Mouse (Mus musculus) left cerebral cortex, adult 2 months (tissue): ENCODE measurements at regions not wholly inside any gene's neighbourhood (a gene's known extent, or its start where the extent isn't known, plus 50 kb on each side); places are given as distances from the start of the nearest gene placed in this dataset.

ENCODE experiments used
- DNase-seq, 2 experiments: peaks; one replicate each; pipeline ENCODE4 v3.0.0; 2021 to 2022; ENCODE audit warnings: low spot score in 2 of 2, mixed read lengths in 1 of 2; ENCODE audit errors: extremely low spot score in 1 of 2
- H3K27ac ChIP-seq: fragments of 200-600 bp; 2 replicates; pipeline ENCODE4 v1.8.1; 2022
- H3K4me3 ChIP-seq: fragments of 200-600 bp; 2 replicates; pipeline ENCODE4 v1.8.1; 2022
- CTCF ChIP-seq: fragments of 200-600 bp; IDR thresholded peaks from 2 replicates; pipeline ENCODE4 v1.8.1; 2022; ENCODE audit warnings: antibody characterized with exemption, mild to moderate bottlenecking, moderate library complexity
- intact Hi-C: fragments of 180-260 bp; cut with DNase I; formaldehyde crosslinking; loops from one replicate; pipeline ENCODE4 v1.15.1; 2025

- intact Hi-C loops: no loop called here
- no peak for DNase-seq
- no peak overlapping the region for H3K4me3 ChIP-seq
- no peak for TF ChIP-seq CTCF
- no peak overlapping the region for H3K27ac ChIP-seq
Observed at GRCm38 (mm10) chr2:170294657-170295056, 133.0 kb downstream of the Bcas1 start.

DNA sequence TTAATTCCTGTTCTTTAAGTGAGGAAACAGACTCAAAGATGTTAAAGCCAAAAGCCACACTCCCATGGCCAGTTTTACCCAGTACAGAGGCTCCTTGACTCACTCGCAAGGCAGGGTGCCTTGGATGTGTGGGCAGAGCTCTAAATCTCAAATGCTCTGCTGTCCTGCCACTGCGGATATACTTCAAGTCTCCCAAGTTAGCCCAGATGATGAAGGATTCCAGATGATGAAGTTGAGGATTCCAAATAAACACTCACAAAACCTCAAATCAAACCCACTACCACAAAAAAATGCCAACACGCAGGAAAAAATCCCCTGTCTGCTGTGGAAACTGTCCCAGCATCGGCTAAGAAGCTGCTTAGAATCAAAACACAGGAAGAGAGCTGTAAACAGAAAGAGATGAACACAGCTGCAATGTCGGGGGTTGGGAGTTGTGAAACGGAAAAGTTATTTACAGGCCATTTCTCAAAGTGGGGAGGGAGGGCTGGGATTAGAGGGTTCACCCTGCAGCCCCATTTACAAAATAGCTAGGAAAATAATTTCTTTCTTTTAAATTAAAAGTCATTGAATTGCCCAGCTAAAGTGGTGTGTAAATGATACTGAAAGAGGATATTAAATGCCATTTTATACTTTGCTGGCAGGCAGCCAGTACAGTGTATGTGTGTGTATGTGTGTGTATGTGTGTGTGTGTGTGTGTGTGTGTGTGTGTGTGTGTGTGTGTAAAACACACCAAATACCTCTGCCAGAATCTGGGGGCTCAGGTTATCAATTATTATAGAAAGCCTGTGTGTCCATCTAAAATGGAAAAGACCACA, 135.6 kb downstream of the Bcas1 start:
- no peak overlapping the region for H3K4me3 ChIP-seq
- TF ChIP-seq CTCF: no peak
- no peak overlapping the region for H3K27ac ChIP-seq
- no peak for DNase-seq
- intact Hi-C loops: no loop called here

DNA sequence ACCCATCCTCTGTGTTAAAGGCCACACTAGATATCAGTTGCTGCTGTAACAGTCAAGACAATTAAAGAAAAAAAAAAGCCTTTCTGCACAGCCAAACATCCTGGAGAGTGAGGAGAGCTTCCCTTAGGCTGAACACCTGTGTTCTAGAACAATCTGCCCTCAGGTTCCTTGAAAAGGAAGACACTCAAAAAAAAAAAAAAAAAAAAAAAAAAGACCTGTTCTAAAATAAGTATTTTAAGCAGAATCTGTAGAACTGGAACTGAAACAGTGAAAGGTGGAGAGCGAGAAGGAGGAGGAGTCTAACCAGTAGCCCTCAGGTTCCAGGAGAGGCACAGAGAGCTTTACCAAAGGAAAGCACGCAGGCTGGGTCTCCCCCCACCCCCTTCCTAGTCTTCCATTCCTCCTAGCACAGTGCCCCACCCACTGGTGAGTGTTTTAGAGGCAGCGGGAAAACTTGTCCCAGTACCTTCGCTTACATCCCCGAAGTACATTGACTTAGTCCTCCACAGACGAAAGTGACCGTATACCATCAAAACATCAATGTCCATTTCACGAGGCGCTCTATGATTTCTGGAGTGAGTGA, 138.2 kb downstream of the Bcas1 start:
- no peak for DNase-seq
- no peak overlapping the region for H3K4me3 ChIP-seq
- intact Hi-C loops: no loop called here
- H3K27ac ChIP-seq: no peak overlapping the region
- TF ChIP-seq CTCF: no peak

DNA sequence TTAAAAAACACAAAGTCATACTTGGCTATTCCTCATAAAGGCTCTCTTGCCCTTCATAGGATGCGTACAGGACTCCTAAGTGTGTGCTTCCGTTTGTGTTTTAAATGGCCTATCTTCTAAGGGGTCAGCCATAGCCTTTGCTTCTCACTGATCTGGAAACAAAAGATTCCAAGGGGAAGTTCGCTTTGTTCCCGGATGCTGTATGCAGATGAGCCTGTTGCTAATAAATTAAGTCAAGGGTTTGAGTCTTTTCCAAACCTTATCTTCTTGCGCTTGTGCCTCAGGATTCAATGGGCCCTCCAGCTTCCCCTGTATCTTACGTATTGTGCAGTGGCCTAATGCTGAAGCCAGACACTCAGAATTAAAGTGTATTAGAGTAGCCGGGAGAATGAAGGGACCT, 138.9 kb downstream of the Bcas1 start:
- TF ChIP-seq CTCF: no peak
- H3K4me3 ChIP-seq: no peak overlapping the region
- no peak overlapping the region for H3K27ac ChIP-seq
- no peak for DNase-seq
- intact Hi-C loops: no loop called here

GRCm38 (mm10) chr2:170288196-170288595, 139.4 kb downstream of the Bcas1 start:
- DNase-seq: no peak
- Histone ChIP-seq H3K27ac (no peak overlapping the region), H3K4me3 (no peak overlapping the region)
- intact Hi-C loops: no loop called here
- TF ChIP-seq CTCF: no peak

DNA sequence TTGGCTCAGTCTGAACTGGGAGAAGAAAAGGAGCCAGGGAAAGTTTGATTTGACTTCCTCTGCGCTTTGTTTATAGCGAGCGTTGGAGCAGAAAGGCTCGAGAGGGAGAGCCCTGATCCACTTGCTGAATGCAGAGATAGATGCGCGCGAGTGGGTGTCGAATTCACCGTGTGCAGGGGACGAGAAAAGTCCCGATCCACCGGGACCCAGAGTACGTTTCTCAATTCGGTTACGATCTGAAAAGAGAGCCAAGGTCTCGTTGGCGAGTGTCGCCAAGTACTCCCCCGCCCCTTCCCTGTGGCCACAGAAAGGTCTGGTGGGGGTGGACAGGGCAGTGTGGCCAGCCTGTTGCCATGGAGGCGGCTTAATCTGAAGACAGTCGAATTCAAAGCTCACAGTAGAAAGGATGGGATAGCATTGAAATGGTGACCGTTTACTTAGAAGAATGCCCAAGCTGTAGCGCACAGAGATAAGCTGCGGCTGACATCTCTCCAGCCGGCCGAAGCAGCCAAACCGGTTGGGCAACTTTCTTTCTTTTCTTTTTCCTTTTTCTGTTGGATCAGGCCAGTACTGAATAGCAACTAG, 139.5 kb upstream of the Zfp217 start:
- intact Hi-C loops: loop anchor here (2.0 kb wide), 1 partner anchor 67 kb away; no protein-coding TSS in a partner anchor
- peak overlapping the region; percentile 20 for H3K27ac ChIP-seq
- DNase-seq: peak; percentile 16 to 47
- H3K4me3 ChIP-seq: peak overlapping the region; percentile 37
- TF ChIP-seq CTCF: no peak

- intact Hi-C loops: loop anchor here (2.0 kb wide), 1 partner anchor 66 kb away; no protein-coding TSS in a partner anchor
- H3K27ac ChIP-seq: peak overlapping the region; percentile 20; the same call in 1 of the 2 replicates
- DNase-seq: no peak
- TF ChIP-seq CTCF: no peak
- H3K4me3 ChIP-seq: peak overlapping the region; percentile 37; the same call in 1 of the 2 replicates
Observed at GRCm38 (mm10) chr2:170286773-170287172, 138.9 kb upstream of the Zfp217 start.

DNA sequence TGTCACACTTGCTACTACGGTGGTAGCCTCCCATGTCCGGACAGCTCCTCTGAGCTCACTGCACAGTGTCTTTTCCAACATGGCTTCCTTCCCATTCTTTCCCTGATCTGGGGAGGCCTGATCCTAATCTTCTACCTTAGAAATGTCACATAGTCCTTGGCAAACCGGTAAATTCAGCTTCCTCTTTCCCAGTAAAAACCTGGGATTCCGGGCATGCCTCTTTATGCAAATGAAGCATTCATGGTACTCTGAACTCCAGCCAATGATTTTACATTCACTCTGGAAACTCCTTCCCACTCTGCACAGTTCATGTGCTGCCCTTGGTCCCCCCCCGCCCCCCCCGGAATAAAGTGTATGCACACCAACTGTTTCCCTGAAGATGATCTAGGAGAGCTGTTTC, 134.6 kb upstream of the Zfp217 start:
- no peak overlapping the region for H3K4me3 ChIP-seq
- TF ChIP-seq CTCF: no peak
- DNase-seq: no peak
- intact Hi-C loops: no loop called here
- no peak overlapping the region for H3K27ac ChIP-seq

- no peak for TF ChIP-seq CTCF
- intact Hi-C loops: no loop called here
- H3K4me3 ChIP-seq: no peak overlapping the region
- no peak for DNase-seq
- no peak overlapping the region for H3K27ac ChIP-seq
Observed at GRCm38 (mm10) chr2:170281311-170282008, 133.6 kb upstream of the Zfp217 start.

- peak; percentile 49 for TF ChIP-seq CTCF
- no peak overlapping the region for H3K27ac ChIP-seq
- no peak for DNase-seq
- no peak overlapping the region for H3K4me3 ChIP-seq
- intact Hi-C loops: no loop called here
Observed at GRCm38 (mm10) chr2:170280733-170281132, 132.8 kb upstream of the Zfp217 start.

- H3K4me3 ChIP-seq: no peak overlapping the region
- TF ChIP-seq CTCF: no peak
- intact Hi-C loops: no loop called here
Observed at GRCm38 (mm10) chr2:170277896-170278295, 130.0 kb upstream of the Zfp217 start.

More at GRCm38 (mm10) chr2:170277896-170278295, 130.0 kb upstream of the Zfp217 start:
- no peak overlapping the region for H3K27ac ChIP-seq
- DNase-seq: no peak
